Mouse (Mus musculus) cerebellum, adult 2 months (tissue): ENCODE results near the gene Lsamp. TPM values are rescaled to one million over a fixed set of nuclear protein-coding genes. Genes with fewer than 3 reads are reported as not detected.

Experiments
- DNase-seq, 2 experiments: peaks; one replicate each; pipeline ENCODE4 v3.0.0; 2021
- H3K27ac ChIP-seq: fragments of 200-500 bp; 2 replicates; pipeline ENCODE4 v1.5.1; 2012; ENCODE audit warnings: low read length, control low read depth, inconsistent platforms; ENCODE audit not compliant: insufficient read depth
- H3K27me3 ChIP-seq: fragments of 200-500 bp; 2 replicates; pipeline ENCODE4 v1.6.1; 2012; ENCODE audit warnings: inconsistent platforms, mild to moderate bottlenecking, low read length, moderate library complexity; ENCODE audit not compliant: control insufficient read depth, insufficient read depth
- H3K4me1 ChIP-seq: fragments of 200-500 bp; 2 replicates; pipeline ENCODE4 v1.6.1; 2011; ENCODE audit warnings: low read length; ENCODE audit not compliant: control insufficient read depth, insufficient read depth
- H3K4me3 ChIP-seq: fragments of 200-500 bp; replicated peaks from 2 replicates; pipeline ENCODE3; 2011; ENCODE audit warnings: mild to moderate bottlenecking, low read depth, low read length, control low read depth; ENCODE audit not compliant: insufficient read depth
- CTCF ChIP-seq: fragments of 200-500 bp; IDR thresholded peaks from 2 replicates; pipeline ENCODE4 v1.5.1; 2011; ENCODE audit warnings: low read depth, mild to moderate bottlenecking, control low read depth, low read length, moderate library complexity, borderline replicate concordance; ENCODE audit not compliant: insufficient read depth
- POLR2A ChIP-seq: fragments of 200-500 bp; IDR thresholded peaks from 2 replicates; pipeline ENCODE4 v1.6.1; 2011; ENCODE audit warnings: low read length, control low read depth, borderline replicate concordance; ENCODE audit not compliant: insufficient read depth
- WGBS: fragments of 180-500 bp; shearing (Covaris S2); methylation state at CpG from one replicate; pipeline ENCODE4 v1.1.7; 2018; 5-methylcytosine and 5-hydroxymethylcytosine counted together
- polyA plus RNA-seq: library from polyadenylated mRNA; depleted of rRNA; stranded (reverse); fragments of >200 nt; gene quantifications from 2 replicates; pipeline ENCODE4 v1.2.3, GENCODE M21; 2012

The Lsamp gene
- polyA plus RNA-seq, 1 experiment: 143 TPM

DNA sequence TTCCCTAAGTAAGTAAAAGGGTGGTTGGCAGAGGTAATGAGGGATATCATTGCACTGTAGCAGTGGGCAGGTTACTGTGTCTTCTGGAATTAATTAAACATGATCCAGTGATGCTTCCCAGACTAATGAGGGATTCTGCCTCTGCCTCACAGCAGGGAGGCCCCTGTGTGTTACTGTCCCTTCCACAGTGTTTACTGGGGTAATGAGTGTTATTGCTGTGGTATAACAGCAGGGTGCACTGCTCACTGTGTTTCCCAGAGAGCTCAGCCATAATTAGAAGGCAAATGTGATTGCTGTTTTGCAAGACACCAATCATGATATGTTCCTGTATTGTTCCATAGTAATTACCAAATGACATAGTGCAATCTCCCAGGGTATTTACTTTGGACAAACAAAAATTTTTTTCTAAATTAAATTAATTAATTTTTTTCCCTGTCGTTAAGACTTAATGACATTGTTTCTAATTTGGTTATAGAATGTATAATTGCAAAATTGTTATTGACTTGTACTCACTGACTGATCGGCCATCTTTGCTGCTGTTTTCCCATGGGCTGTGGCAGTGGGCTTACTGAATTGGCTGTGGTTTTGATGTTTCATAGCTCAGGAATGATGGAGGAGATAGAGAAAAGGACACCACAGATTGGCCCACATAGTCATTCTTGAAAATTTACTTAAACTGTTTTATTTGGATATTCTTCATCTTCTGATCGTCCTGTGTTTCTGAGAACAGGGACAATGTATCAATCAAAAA lies 655.6 kb downstream of the Lsamp start:
- DNase-seq: peak in 1 of 2 experiments; percentile 9
- no peak for TF ChIP-seq POLR2A
- TF ChIP-seq CTCF: no peak
- no peaks in the 10 kb centered on the region for H3K27me3 ChIP-seq
- H3K27ac ChIP-seq: no peak overlapping the region
- no peaks in the 10 kb centered on the region for H3K4me1 ChIP-seq
- WGBS: 88% methylated on average over 3 of the region's 3 CpGs
- H3K4me3 ChIP-seq: no peak overlapping the region

DNA sequence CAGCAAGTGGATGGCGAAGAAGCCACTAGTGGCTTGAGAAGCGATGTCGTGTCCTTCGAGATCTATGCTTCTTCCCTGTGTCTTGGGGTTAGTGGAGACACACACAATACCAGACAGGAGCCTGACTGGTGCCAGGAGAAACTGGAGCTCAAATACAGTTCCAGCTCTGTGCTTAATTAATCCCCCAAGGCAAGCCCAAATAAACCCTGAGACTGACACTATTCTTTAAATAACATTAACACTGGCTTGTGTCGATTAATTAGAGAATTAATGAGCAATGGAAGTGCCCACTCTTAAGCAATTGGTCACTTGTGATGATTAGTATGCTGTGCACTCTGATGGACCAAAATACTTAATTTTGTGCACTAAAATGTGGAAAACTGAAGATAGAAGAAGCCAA lies 668.6 kb downstream of the Lsamp start:
- no peak for TF ChIP-seq POLR2A
- no peak for TF ChIP-seq CTCF
- Histone ChIP-seq H3K4me3 (no peak overlapping the region), H3K27me3 (no peaks in the 10 kb centered on the region), H3K4me1 (no peaks in the 10 kb centered on the region), H3K27ac (no peak overlapping the region)
- no peak for DNase-seq
- WGBS: 45% methylated on average over 5 of the region's 5 CpGs

DNA sequence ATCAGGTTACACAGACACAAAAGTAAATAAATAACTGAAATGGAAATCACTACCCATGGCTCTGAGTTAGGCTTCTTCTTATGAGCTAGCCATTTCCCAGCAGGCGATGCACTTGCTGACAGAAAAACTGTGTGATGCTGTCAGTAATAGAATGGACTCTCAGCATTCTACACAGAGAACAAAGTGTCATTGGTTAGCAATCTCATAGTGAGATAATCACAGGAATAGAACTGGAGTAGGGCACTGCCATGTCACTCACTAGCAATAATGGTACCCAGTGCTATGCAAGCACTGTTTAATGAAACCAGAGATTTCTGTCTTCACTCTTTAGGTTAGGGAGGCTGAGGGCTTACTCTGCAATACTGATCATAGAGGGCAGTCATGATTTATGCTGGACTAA lies 669.3 kb downstream of the Lsamp start:
- Histone ChIP-seq H3K27ac (no peak overlapping the region), H3K4me3 (no peak overlapping the region), H3K4me1 (no peaks in the 10 kb centered on the region), H3K27me3 (no peaks in the 10 kb centered on the region)
- WGBS: 90% methylated on average over 1 of the region's 1 CpGs
- TF ChIP-seq POLR2A (no peak), CTCF (no peak)
- DNase-seq: no peak

DNA sequence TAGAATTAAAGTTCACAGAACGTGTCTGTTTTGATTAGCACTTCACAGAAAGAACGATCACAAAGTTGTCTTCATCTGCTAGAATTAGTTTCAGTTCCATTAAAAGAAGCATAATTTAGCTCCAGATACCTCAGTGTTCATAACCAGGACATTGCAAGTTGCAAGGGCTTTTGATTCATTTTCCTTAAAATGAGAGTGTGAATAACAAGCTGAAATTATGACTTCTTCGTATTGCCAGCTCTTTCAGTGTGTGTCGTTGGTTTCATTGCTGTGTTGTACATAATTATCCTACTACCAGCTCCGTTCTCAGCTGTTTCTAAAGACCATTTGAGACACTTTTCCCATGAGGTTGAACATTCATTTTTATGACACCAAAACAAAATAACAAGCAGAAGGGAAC lies 672.2 kb downstream of the Lsamp start:
- H3K4me1 ChIP-seq: no peaks in the 10 kb centered on the region
- no peaks in the 10 kb centered on the region for H3K27me3 ChIP-seq
- TF ChIP-seq POLR2A: no peak
- TF ChIP-seq CTCF: no peak
- H3K27ac ChIP-seq: no peak overlapping the region
- DNase-seq: no peak
- no peak overlapping the region for H3K4me3 ChIP-seq
- WGBS: 82% methylated on average over 5 of the region's 5 CpGs

DNA sequence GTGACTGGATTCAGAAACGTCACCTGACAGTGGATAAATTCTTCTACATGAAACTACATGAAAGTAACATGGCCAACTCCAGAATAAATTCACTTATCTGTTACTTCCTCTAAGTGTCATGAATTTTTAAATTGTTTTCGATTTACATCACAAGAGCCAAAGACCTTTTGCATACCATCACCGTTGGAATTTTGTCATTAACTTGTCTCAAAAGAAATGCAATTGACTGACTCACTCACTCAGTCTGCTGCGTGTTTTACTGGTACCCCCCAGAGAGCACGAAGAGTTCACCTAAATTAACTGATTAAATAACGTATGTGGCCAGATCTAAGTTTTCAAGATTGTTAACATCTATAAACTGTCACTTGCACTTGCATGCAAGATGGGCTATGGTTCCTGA lies 672.7 kb downstream of the Lsamp start:
- no peaks in the 10 kb centered on the region for H3K27me3 ChIP-seq
- WGBS: 59% methylated on average over 6 of the region's 6 CpGs
- no peak overlapping the region for H3K27ac ChIP-seq
- H3K4me3 ChIP-seq: no peak overlapping the region
- DNase-seq: no peak
- H3K4me1 ChIP-seq: no peaks in the 10 kb centered on the region
- TF ChIP-seq CTCF (no peak), POLR2A (no peak)

DNA sequence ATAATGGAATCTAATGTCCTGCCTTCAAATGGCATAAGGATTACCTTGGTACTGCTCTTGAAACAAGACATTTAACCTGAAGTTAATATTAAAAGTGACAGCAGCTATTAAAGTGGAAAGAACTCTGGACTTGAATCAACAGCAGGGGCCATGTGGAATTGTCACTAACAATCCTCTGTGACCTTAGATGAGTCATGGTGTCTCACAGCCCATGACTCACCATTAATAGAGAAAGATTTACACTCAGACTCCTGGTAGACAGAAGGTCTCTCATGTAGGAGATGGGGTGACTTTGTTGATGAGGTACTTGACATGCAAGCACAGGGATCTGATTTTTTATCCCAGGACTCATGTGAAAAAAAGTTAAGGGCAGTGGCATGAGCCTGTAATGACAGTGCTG lies 701.4 kb downstream of the Lsamp start:
- Histone ChIP-seq H3K4me1 (no peaks in the 10 kb centered on the region), H3K4me3 (no peak overlapping the region), H3K27me3 (no peaks in the 10 kb centered on the region; the same call in 1 of the 2 replicates), H3K27ac (no peak overlapping the region)
- peak in 1 of 2 experiments; percentile 18 for DNase-seq
- TF ChIP-seq POLR2A (no peak), CTCF (no peak)

DNA sequence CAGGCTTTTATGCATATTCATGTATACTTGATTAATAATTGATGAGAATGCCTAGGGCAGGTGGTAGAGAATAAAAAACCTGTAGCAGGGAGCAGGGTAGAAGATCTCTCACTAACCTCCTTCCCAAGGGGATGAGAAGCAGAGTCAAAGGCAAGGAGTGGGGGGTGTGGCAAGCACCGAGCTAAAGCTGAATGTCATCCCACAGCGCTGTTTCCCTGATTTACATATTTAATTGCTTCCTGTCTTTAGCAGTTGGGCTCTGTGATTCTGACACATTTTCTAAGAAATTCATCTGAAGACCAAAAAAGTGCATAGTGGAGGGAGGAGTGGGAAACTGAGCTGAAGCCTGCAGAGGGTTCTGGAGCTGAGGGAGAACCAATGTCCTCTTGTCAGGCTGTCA lies 708.1 kb downstream of the Lsamp start:
- Histone ChIP-seq H3K4me3 (no peak overlapping the region), H3K4me1 (no peaks in the 10 kb centered on the region), H3K27ac (no peak overlapping the region), H3K27me3 (no peaks in the 10 kb centered on the region)
- no peak for DNase-seq
- TF ChIP-seq POLR2A (no peak), CTCF (no peak)
- 41% methylated on average over 2 of the region's 2 CpGs for WGBS

DNA sequence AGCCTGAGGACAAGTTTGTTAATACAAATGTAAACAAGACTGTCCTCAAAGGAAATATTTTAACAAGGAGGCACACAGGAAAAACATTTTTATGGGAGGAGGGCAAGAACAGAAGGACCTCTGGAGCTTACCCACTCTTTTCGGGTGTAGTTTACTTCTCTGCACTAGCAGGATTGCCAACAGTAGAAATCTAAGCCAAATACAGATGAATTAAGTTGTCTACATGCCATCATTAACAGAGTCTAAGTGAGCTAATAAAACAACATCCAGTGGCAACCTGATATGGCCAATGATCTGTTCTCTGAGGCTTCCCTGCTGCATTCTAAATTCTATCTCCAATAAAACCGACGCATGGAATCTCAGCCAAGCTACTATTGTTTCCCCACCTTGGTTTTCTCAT lies 713.1 kb downstream of the Lsamp start:
- 73% methylated on average over 3 of the region's 3 CpGs for WGBS
- Histone ChIP-seq H3K4me1 (no peaks in the 10 kb centered on the region), H3K27me3 (no peaks in the 10 kb centered on the region), H3K27ac (no peak overlapping the region), H3K4me3 (no peak overlapping the region)
- TF ChIP-seq POLR2A: no peak
- TF ChIP-seq CTCF: no peak
- no peak for DNase-seq

DNA sequence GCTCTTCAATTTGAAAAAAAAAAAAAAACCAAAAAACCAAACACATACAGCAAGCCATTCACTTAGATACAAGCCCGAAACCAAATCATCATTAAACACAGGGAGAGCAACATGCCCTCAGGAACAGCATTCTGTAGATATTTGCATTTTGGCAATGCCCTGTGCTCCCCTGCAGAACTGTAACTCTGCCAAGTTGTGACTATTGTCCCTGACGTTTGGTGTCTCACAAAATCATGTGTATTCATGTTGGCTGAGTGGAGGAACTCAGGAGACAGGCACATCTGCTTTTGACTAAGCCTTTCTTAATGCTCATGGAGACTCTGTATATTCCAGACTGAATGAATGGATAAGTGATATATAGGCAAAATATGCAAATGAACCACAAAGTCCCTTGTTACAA lies 724.4 kb downstream of the Lsamp start:
- Histone ChIP-seq H3K27me3 (no peaks in the 10 kb centered on the region), H3K4me3 (no peak overlapping the region), H3K4me1 (no peaks in the 10 kb centered on the region), H3K27ac (no peak overlapping the region)
- DNase-seq: peak in 1 of 2 experiments; percentile 31
- 36% methylated on average over 2 of the region's 2 CpGs for WGBS
- TF ChIP-seq CTCF (no peak), POLR2A (no peak)
